Mouse (Mus musculus) liver, postnatal 0 days (tissue): Measurements from ENCODE around the gene Pacsin1. TPM values are rescaled to one million over a fixed set of nuclear protein-coding genes. Genes with fewer than 3 reads are reported as not detected.
A peak's percentile ranks its signal among the peaks of the same experiment; 100 is the strongest.

Experiments
- ATAC-seq: fragments of 200-750 bp; cut with Nextera tagmentation; 2 replicates; pipeline ENCODE4 v1.8.0; 2017; ENCODE audit warnings: mild to moderate bottlenecking, moderate library complexity
- DNase-seq: peaks from one replicate; pipeline ENCODE4 v3.0.0-alpha.2; 2016
- H3K27ac ChIP-seq: fragments of 300-500 bp; sonication (generic); 2 replicates; pipeline ENCODE4 v1.5.1; 2014; ENCODE audit warnings: antibody characterized with exemption, moderate library complexity, mild to moderate bottlenecking, low read depth
- H3K27me3 ChIP-seq: fragments of 300-500 bp; sonication (generic); 2 replicates; pipeline ENCODE4 v1.6.1; 2014; ENCODE audit warnings: low read length, control low read depth, mixed read lengths; ENCODE audit not compliant: insufficient read depth
- H3K36me3 ChIP-seq: fragments of 300-500 bp; sonication (generic); replicated peaks from 2 replicates; pipeline ENCODE4 v1.6.1; 2014; ENCODE audit warnings: mild to moderate bottlenecking, control low read depth, low read length, moderate library complexity, mixed read lengths; ENCODE audit not compliant: insufficient read depth
- H3K4me1 ChIP-seq: fragments of 300-500 bp; sonication (generic); 2 replicates; pipeline ENCODE4 v1.6.1; 2014; ENCODE audit warnings: antibody characterized with exemption, mild to moderate bottlenecking, control low read depth; ENCODE audit not compliant: insufficient read depth
- H3K4me2 ChIP-seq: fragments of 300-500 bp; sonication (generic); 2 replicates; pipeline ENCODE4 v1.6.1; 2014; ENCODE audit warnings: low read depth, mild to moderate bottlenecking, low read length, moderate library complexity, mixed read lengths
- H3K4me3 ChIP-seq: fragments of 300-500 bp; sonication (generic); 2 replicates; pipeline ENCODE4 v1.5.1; 2014; ENCODE audit warnings: low read depth, low read length
- H3K9ac ChIP-seq: fragments of 300-500 bp; sonication (generic); replicated peaks from 2 replicates; pipeline ENCODE4 v1.6.1; 2014; ENCODE audit warnings: mild to moderate bottlenecking, moderate library complexity
- H3K9me3 ChIP-seq: fragments of 300-500 bp; sonication (generic); 2 replicates; pipeline ENCODE4 v1.6.1; 2016; ENCODE audit warnings: mild to moderate bottlenecking, control low read depth, low read length, mixed read lengths
- CTCF ChIP-seq: sonication (generic); IDR thresholded peaks from 2 replicates; pipeline ENCODE4 v1.5.1; 2016; ENCODE audit warnings: antibody characterized with exemption, low read depth
- EP300 ChIP-seq: IDR thresholded peaks from 2 replicates; pipeline ENCODE4 v1.6.1; 2016; ENCODE audit warnings: antibody characterized with exemption, low read depth, mild to moderate bottlenecking
- WGBS: fragments of 180-500 bp; shearing (Covaris S2); extraction: QIAGEN DNeasy Blood & Tissue Kit; methylation state at CpG from one replicate; pipeline ENCODE4 v1.1.7; 2014; ENCODE audit not compliant: insufficient replicate concordance; 5-methylcytosine and 5-hydroxymethylcytosine counted together
- polyA plus RNA-seq: library from polyadenylated mRNA; unstranded; fragments of >200 nt; fragmentation: Nextera tagmentation; extraction: Ambion mirVana; gene quantifications from 2 replicates; pipeline ENCODE4 v1.2.1, GENCODE M21; 2015

Pacsin1 gene
- polyA plus RNA-seq, 1 experiment from 2014 or later, result 0.29 TPM

GRCm38 (mm10) chr17:27685550-27685913, 30.2 kb downstream of the Pacsin1 start:
- 6% methylated on average over 11 of the region's 11 CpGs for WGBS
- Histone ChIP-seq H3K27me3 (peaks cover 46% of the 10 kb centered on the region), H3K4me3 (0 out of 2 replicates have a peak overlapping the region, but pooled peaks have one; percentile 11)

GRCm38 (mm10) chr17:27686395-27686794, 31.1 kb downstream of the Pacsin1 start:
- H3K4me1 ChIP-seq, result no peaks in the 10 kb centered on the region
- no peak overlapping the region for H3K27ac ChIP-seq
- TF ChIP-seq EP300, result no peak
- TF ChIP-seq CTCF, result no peak
- no peak overlapping the region for H3K4me2 ChIP-seq
- peaks cover 46% of the 10 kb centered on the region for H3K27me3 ChIP-seq
- no peak overlapping the region for H3K4me3 ChIP-seq
- no peaks in the 10 kb centered on the region for H3K36me3 ChIP-seq
- H3K9me3 ChIP-seq, result no peaks in the 10 kb centered on the region
- ATAC-seq, result no peak
- 28% methylated on average over 5 of the region's 5 CpGs for WGBS
- DNase-seq, result no peak
- no peak overlapping the region for H3K9ac ChIP-seq

More at GRCm38 (mm10) chr17:27685550-27685913, 30.2 kb downstream of the Pacsin1 start:
- TF ChIP-seq CTCF (no peak), EP300 (no peak)
- H3K9ac ChIP-seq, result no peak overlapping the region
- no peak for DNase-seq
- H3K36me3 ChIP-seq, result no peaks in the 10 kb centered on the region
- ATAC-seq, result no peak
- peak overlapping the region; percentile 58 for H3K4me2 ChIP-seq
- no peaks in the 10 kb centered on the region for H3K4me1 ChIP-seq
- no peak overlapping the region for H3K27ac ChIP-seq
- H3K9me3 ChIP-seq, result no peaks in the 10 kb centered on the region

GRCm38 (mm10) chr17:27690993-27691693, 35.8 kb downstream of the Pacsin1 start:
- ATAC-seq (no peak), DNase-seq (no peak)
- Histone ChIP-seq H3K4me1 (no peaks in the 10 kb centered on the region), H3K27ac (no peak overlapping the region), H3K36me3 (no peaks in the 10 kb centered on the region), H3K27me3 (peaks cover 17% of the 10 kb centered on the region; the same call in 1 of the 2 replicates), H3K9ac (no peak overlapping the region), H3K4me2 (no peak overlapping the region), H3K4me3 (no peak overlapping the region), H3K9me3 (no peaks in the 10 kb centered on the region)
- 43% methylated on average over 13 of the region's 14 CpGs for WGBS
- TF ChIP-seq CTCF (no peak), EP300 (no peak)

GRCm38 (mm10) chr17:27699641-27700244, 44.4 kb downstream of the Pacsin1 start:
- H3K9ac ChIP-seq, result no peak overlapping the region
- H3K9me3 ChIP-seq, result peaks cover 5% of the 10 kb centered on the region; the same call in 1 of the 2 replicates
- H3K4me3 ChIP-seq, result no peak overlapping the region
- DNase-seq, result no peak
- peaks cover 5% of the 10 kb centered on the region; the same call in 1 of the 2 replicates for H3K4me1 ChIP-seq
- no peaks in the 10 kb centered on the region for H3K36me3 ChIP-seq
- H3K27me3 ChIP-seq, result no peaks in the 10 kb centered on the region
- WGBS, result 66% methylated on average over 17 of the region's 17 CpGs
- ATAC-seq, result no peak
- no peak for TF ChIP-seq EP300
- TF ChIP-seq CTCF, result no peak
- no peak overlapping the region for H3K4me2 ChIP-seq
- no peak overlapping the region for H3K27ac ChIP-seq

- ATAC-seq, result no peak
- H3K36me3 ChIP-seq, result no peaks in the 10 kb centered on the region
- no peak overlapping the region for H3K4me3 ChIP-seq
- H3K27ac ChIP-seq, result no peak overlapping the region
- H3K9ac ChIP-seq, result no peak overlapping the region
- DNase-seq, result no peak
- TF ChIP-seq EP300, result no peak
- no peak for TF ChIP-seq CTCF
- H3K9me3 ChIP-seq, result peaks cover 5% of the 10 kb centered on the region; the same call in 1 of the 2 replicates
- H3K4me2 ChIP-seq, result no peak overlapping the region
- peaks cover 5% of the 10 kb centered on the region; the same call in 1 of the 2 replicates for H3K4me1 ChIP-seq
- 76% methylated on average over 2 of the region's 2 CpGs for WGBS
- no peaks in the 10 kb centered on the region for H3K27me3 ChIP-seq
Measured at GRCm38 (mm10) chr17:27700812-27701211, 45.5 kb downstream of the Pacsin1 start.

- Histone ChIP-seq H3K27me3 (peaks cover 3% of the 10 kb centered on the region; the same call in 1 of the 2 replicates), H3K9me3 (peaks cover 5% of the 10 kb centered on the region; the same call in 1 of the 2 replicates), H3K36me3 (no peaks in the 10 kb centered on the region), H3K27ac (no peak overlapping the region), H3K4me1 (peaks cover 5% of the 10 kb centered on the region; the same call in 1 of the 2 replicates), H3K4me2 (no peak overlapping the region), H3K4me3 (no peak overlapping the region), H3K9ac (no peak overlapping the region)
- ATAC-seq (no peak), DNase-seq (no peak)
- TF ChIP-seq CTCF (no peak), EP300 (no peak)
- 79% methylated on average over 6 of the region's 6 CpGs for WGBS
Measured at GRCm38 (mm10) chr17:27701856-27702255, 46.5 kb downstream of the Pacsin1 start.
